Mouse (Mus musculus): Measurements from ENCODE around the gene Khsrp. TPM values are rescaled to one million over a fixed set of nuclear protein-coding genes. Genes with fewer than 3 reads are reported as not detected.
"Not testable (repeated sequence)": the region's sequence is repeated elsewhere in the genome, so short reads cannot be mapped to it uniquely, and the experiment has no call there.

The Khsrp gene
- total RNA-seq (2021), result 100 to 1,000 TPM; 105 to 116 TPM
- long read RNA-seq, transcript Khsrp-201 (18 exons, 3,978 nt), result major isoform, 13 of 43 reads
- long read RNA-seq, partial matches to known transcripts, result 5 of 43 reads
- long read RNA-seq, other reads (novel, unspliced or antisense), result 25 of 43 reads

GRCm38 (mm10) chr17:57030931-57031660, at the start of gene Khsrp:
Gene Khsrp (minus strand): TSS chr17:57031522.
- peak; percentile 44 to 72 for DNase-seq (ENCODE audit: low spot score in 2 of 2)

- DNase-seq (ENCODE audit: low spot score in 2 of 2), result no peak
Observed at GRCm38 (mm10) chr17:57079919-57080318, 48.6 kb upstream of the Khsrp start.

- DNase-seq (ENCODE audit: low spot score in 2 of 2), result no peak
Observed at GRCm38 (mm10) chr17:57078336-57078735, 47.0 kb upstream of the Khsrp start, which contains the start of gene Dennd1c. Gene Dennd1c (minus strand): TSS chr17:57078514.

GRCm38 (mm10) chr17:57076916-57077315, 45.6 kb upstream of the Khsrp start:
- no peak for DNase-seq (ENCODE audit: low spot score in 2 of 2)

GRCm38 (mm10) chr17:57070699-57071098, 39.4 kb upstream of the Khsrp start:
- no peak for DNase-seq (ENCODE audit: low spot score in 2 of 2)

GRCm38 (mm10) chr17:57070272-57070671, 39.0 kb upstream of the Khsrp start:
- DNase-seq (ENCODE audit: low spot score in 2 of 2), result no peak

GRCm38 (mm10) chr17:57066908-57067307, 35.6 kb upstream of the Khsrp start:
- DNase-seq (ENCODE audit: low spot score in 2 of 2), result no peak

GRCm38 (mm10) chr17:57063031-57063430, 31.7 kb upstream of the Khsrp start:
- no peak for DNase-seq (ENCODE audit: low spot score in 2 of 2)

- DNase-seq (ENCODE audit: low spot score in 2 of 2), result no peak
Observed at GRCm38 (mm10) chr17:57062548-57062947, 31.2 kb upstream of the Khsrp start.

GRCm38 (mm10) chr17:57062011-57062521, 30.7 kb upstream of the Khsrp start:
- no peak for DNase-seq (ENCODE audit: low spot score in 2 of 2)

GRCm38 (mm10) chr17:57061069-57061468, 29.7 kb upstream of the Khsrp start:
- DNase-seq (ENCODE audit: low spot score in 2 of 2), result no peak

GRCm38 (mm10) chr17:57060231-57060801, 29.0 kb upstream of the Khsrp start:
- peak; percentile 96 for DNase-seq (ENCODE audit: low spot score in 2 of 2)

- DNase-seq (ENCODE audit: low spot score in 2 of 2), result peak; percentile 80 to 84
Observed at GRCm38 (mm10) chr17:57059486-57059977, 28.2 kb upstream of the Khsrp start, which contains the start of gene Slc25a23. Gene Slc25a23 (minus strand): TSS chr17:57059863.

- DNase-seq (ENCODE audit: low spot score in 2 of 2), result peak; percentile 52 to 64
Observed at GRCm38 (mm10) chr17:57058891-57059485, 27.7 kb upstream of the Khsrp start, which contains the start of gene Crb3. Gene Crb3 (plus strand): TSS chr17:57059105.

GRCm38 (mm10) chr17:57056246-57056645, 24.9 kb upstream of the Khsrp start:
- no peak for DNase-seq (ENCODE audit: low spot score in 2 of 2)

GRCm38 (mm10) chr17:57051679-57052078, 20.4 kb upstream of the Khsrp start:
- DNase-seq (ENCODE audit: low spot score in 2 of 2), result not testable (repeated sequence)

GRCm38 (mm10) chr17:57048816-57049215, 17.5 kb upstream of the Khsrp start:
- no peak for DNase-seq (ENCODE audit: low spot score in 2 of 2)

GRCm38 (mm10) chr17:57047406-57047805, 16.1 kb upstream of the Khsrp start:
- DNase-seq (ENCODE audit: low spot score in 2 of 2), result no peak

GRCm38 (mm10) chr17:57041554-57041953, 10.2 kb upstream of the Khsrp start, which contains the start of gene Slc25a41:
Gene Slc25a41 (minus strand): TSS chr17:57041654.
- no peak for DNase-seq (ENCODE audit: low spot score in 2 of 2)

- no peak for DNase-seq (ENCODE audit: low spot score in 2 of 2)
Observed at GRCm38 (mm10) chr17:57038978-57039377, 7.7 kb upstream of the Khsrp start.

GRCm38 (mm10) chr17:57032854-57033253, 1.5 kb upstream of the Khsrp start:
- no peak for DNase-seq (ENCODE audit: low spot score in 2 of 2)

Measured in layer of hippocampus, postnatal 10 days (tissue).